Mouse (Mus musculus) macrophage (primary cell): ENCODE data around the gene Mcl1. TPM values are rescaled to one million over a fixed set of nuclear protein-coding genes. Genes with fewer than 3 reads are reported as not detected.
"Not testable (repeated sequence)": the region's sequence is repeated elsewhere in the genome, so short reads cannot be mapped to it uniquely, and the experiment has no call there.

Experiments used
- H3K27ac ChIP-seq: fragments of 350-480 bp; formaldehyde crosslinking; 2 replicates; pipeline ENCODE4 v1.9.0; 2021
- H3K36me3 ChIP-seq: fragments of 350-480 bp; formaldehyde crosslinking; 2 replicates; pipeline ENCODE4 v1.9.0; 2021; ENCODE audit errors: inconsistent target
- H3K4me3 ChIP-seq: fragments of 350-480 bp; formaldehyde crosslinking; 2 replicates; pipeline ENCODE4 v1.9.0; 2021; ENCODE audit errors: inconsistent target
- H3K79me2 ChIP-seq: fragments of 350-480 bp; formaldehyde crosslinking; 2 replicates; pipeline ENCODE4 v1.9.0; 2021; ENCODE audit errors: inconsistent target
- WGBS: methylation state at CpG from one replicate; pipeline ENCODE4 v1.1.7; 2026; ENCODE audit warnings: inconsistent platforms; ENCODE audit not compliant: missing documents; 5-methylcytosine and 5-hydroxymethylcytosine counted together
- polyA plus RNA-seq: library from polyadenylated mRNA; stranded (reverse); fragments of 250-400 nt; gene quantifications from 3 replicates; pipeline ENCODE4 v1.2.4, GENCODE M21; 2018; ENCODE audit warnings: inconsistent platforms

Gene Mcl1
- polyA plus RNA-seq, 1 experiment from 2014 or later = 507 TPM

DNA sequence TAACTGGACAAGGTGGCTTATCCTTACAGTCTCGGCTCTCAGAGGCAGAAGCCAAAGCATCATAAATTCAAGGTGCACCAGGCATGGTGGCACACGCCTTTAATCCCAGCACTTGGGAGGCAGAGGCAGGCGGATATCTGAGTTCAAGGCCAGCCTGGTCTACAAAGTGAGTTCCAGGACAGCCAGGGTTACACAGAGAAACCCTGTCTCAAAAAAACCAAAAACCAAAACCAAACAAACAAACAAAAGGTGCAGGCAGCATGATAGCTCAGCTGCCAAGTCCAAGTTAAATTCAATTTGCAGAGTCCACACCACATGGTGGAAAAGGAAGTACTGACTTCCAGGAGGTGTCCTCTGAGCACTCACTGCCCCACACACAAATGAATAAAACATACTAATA is 4.2 kb upstream of the Mcl1 start:
- peak overlapping the region; percentile 100 for H3K27ac ChIP-seq

DNA sequence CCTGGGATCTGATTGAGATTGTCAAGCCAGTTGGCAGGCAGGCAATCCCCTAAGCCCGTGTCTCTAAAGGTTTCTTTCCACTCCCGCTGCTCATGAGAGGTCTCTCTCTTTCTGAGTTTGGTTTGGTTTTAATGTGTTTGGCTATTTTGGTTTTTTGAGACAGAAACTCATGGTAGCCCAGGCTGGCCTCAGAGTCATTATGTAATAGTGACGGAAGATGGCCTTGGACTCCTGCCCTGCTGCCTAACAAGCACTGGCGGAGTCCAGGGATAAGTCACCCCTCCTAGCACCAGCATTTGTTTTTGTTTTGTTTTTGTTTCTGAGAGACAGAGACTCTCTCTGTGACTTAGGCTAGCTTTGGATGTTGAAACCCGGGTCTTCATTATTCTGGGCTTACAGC is 3.2 kb upstream of the Mcl1 start:
- 91% methylated on average over 5 of the region's 5 CpGs for WGBS
- Histone ChIP-seq H3K27ac (peak overlapping the region; percentile 100), H3K4me3 (no peak overlapping the region)

More for the DNA sequence above, 4.2 kb upstream of the Mcl1 start:
- not testable (repeated sequence) for H3K4me3 ChIP-seq, H3K36me3 ChIP-seq
- 97% methylated on average over 3 of the region's 3 CpGs for WGBS
- H3K79me2 ChIP-seq = peaks cover 60% of the 10 kb centered on the region

DNA sequence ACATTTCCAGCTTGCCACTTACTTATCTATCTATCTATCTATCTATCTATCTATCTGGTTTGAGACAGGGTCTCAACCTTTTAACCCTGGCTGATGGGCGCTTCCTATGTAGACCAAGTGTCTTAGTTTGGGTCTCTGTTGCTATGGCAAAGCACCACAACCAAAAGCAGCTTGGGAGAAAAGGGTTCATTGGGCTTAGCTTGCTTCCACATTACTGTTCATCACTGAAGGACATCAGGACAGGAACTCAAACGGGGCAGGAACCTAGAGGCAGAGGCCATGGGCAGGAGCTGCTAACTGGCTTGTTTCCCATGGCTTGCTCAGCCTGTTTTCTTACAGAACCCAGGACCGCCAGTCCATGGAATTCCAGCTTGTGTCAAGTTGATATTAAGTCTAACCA is 1.5 kb upstream of the Mcl1 start:
- Histone ChIP-seq H3K27ac (peak overlapping the region; percentile 97), H3K4me3 (no peak overlapping the region), H3K79me2 (peaks cover 84% of the 10 kb centered on the region), H3K36me3 (no peaks in the 10 kb centered on the region)
- WGBS = 81% methylated on average over 3 of the region's 3 CpGs

More for the DNA sequence above, 3.2 kb upstream of the Mcl1 start:
- Histone ChIP-seq H3K36me3 (no peaks in the 10 kb centered on the region), H3K79me2 (peaks cover 70% of the 10 kb centered on the region)

DNA sequence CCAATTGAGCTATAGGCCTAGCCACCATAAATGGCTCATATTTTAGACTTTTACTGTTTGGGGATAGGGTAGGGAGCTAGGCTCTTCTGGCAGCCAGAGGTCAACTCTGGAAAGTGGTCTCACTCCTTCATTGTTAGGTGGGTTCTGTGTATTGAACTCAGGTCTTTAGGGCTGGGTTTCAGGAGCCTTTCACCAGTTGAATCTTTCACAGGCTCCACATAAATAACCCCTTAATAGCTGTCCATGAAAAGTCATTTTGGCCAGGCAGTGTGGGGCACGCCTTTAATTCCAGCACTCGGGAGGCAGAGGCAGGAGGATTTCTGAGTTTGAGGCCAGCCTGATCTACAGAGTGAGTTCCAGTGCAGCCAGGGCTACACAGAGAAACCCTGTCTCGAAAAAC is 877 bp upstream of the Mcl1 start:
- Histone ChIP-seq H3K27ac (peak overlapping the region; percentile 97), H3K36me3 (no peaks in the 10 kb centered on the region), H3K79me2 (peaks cover 84% of the 10 kb centered on the region), H3K4me3 (peak overlapping the region; percentile 54)
- 88% methylated on average over 3 of the region's 3 CpGs for WGBS

DNA sequence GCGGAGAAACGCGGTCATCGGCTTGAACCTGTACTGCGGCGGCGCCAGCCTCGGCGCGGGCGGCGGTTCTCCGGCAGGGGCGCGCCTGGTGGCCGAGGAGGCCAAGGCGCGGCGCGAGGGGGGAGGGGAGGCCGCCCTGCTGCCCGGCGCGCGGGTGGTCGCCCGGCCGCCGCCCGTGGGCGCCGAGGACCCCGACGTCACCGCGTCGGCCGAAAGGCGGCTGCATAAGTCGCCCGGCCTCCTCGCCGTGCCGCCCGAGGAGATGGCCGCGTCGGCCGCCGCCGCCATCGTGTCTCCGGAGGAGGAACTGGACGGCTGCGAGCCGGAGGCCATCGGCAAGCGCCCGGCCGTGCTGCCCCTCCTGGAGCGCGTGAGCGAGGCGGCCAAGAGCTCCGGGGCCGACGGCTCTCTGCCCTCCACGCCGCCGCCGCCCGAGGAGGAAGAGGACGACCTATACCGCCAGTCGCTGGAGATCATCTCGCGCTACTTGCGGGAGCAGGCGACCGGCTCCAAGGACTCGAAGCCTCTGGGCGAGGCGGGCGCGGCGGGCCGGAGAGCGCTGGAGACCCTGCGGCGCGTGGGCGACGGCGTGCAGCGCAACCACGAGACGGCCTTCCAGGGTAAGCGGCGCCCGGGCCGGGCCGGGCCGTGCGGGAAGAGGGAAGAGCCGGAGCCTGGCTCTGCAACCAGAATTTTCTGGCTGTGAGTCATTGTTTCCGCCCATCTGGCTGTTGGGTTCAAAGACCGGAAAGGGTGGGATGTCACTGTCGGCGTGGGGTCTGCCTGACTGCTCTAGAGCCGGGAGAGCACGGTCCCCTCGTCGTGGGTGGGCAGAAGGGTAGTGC is 502 bp downstream of the Mcl1 start:
- H3K27ac ChIP-seq = peak overlapping the region; percentile 94
- peaks cover 89% of the 10 kb centered on the region for H3K79me2 ChIP-seq
- H3K4me3 ChIP-seq = peak overlapping the region; percentile 90
- WGBS = under 1% methylated on average over 60 of the region's 113 CpGs
- H3K36me3 ChIP-seq = no peaks in the 10 kb centered on the region

DNA sequence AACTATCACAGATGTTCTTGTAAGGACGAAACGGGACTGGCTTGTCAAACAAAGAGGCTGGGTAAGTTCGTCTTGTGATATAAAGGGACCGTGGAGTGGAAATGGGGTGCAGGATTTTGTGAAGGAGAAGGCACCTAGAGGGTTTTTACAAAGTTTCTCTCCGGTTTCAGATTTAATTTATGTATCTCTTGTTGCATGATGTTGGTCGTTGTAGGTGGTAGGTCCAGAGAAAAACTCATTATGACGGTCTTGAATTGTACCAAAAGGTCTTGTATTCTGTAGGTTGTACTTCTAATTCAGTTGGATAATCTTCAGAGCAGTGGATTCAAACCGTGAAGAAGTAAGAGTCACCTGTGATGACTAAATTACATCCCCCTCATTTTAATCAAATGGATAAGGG is 1.4 kb downstream of the Mcl1 start:
- peak overlapping the region; percentile 94 for H3K27ac ChIP-seq
- peak overlapping the region; percentile 90 for H3K4me3 ChIP-seq
- 6% methylated on average over 6 of the region's 8 CpGs for WGBS
- H3K79me2 ChIP-seq = peaks cover 89% of the 10 kb centered on the region
- H3K36me3 ChIP-seq = no peaks in the 10 kb centered on the region

DNA sequence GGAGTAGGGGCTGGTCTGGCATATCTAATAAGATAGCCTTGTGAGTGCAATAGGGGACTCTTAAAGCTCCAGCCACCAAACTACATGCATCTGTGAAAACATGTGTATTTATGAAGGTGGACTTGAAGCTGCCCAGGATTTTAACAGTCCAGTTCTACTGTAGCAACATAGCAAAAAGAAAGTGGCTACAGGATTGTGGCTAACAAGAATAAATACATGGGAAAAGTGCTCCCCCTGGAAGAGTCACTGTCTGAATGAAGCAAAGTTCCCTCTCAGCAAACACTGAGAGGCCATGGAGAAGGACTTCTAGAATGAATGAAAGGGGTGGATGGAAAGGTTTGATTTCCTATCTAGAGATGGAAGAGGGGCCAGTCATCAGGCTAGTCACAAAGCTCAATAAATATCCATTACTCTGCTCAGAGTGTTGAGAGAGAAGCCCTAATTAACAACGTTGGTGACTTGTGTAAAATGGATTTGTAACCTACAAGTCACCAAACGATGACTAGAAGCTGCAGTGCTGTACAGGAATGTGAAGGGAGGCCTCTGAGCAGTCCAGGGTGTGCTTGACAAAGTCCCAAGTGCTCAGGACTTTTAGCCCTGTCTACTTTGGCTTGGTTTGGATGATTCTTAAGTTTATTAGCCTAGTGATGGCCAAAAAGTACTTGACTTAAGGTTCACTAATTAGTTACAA is 2.3 kb downstream of the Mcl1 start:
- Histone ChIP-seq H3K27ac (peak overlapping the region; percentile 94), H3K4me3 (peak overlapping the region; percentile 90), H3K79me2 (peaks cover 89% of the 10 kb centered on the region), H3K36me3 (no peaks in the 10 kb centered on the region)
- 0% methylated on average over 2 of the region's 2 CpGs for WGBS

DNA sequence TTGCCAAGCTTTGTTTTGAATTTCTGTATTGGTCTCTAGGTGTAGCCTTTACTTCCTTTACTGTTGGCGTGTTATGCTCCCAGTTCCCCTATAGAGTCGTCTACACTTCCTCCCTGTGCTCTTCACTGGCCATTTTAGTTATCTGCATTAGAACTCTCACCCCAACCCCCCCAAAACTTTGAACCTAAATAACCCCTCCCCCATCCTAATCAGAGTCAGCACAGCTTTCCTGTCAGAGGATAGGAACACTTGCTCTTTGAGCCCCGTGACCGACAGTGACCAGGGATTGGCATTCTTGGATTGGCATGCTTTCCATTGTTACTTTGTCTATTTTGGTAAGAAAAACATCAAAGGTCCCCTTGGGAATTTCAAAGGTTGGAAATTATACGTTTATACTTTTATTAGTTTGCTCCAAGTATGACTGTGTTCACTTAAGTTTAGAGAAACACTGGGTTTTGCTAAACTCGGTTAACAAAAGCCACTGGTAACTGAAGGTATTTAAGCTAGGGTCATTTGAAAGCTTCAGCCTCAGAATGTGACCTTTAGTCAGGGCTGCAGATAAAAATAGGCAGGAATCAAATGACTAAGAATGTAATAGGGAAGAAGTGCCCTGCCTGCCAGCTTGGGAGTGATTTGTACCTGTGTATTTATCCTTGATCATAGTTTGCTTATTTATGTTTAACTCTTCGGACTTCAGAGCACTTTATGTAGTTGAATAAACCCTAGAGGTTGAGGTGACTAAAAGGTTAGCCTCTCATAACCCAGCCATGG is 3.5 kb downstream of the Mcl1 start:
- Histone ChIP-seq H3K4me3 (peak overlapping the region; percentile 90), H3K79me2 (peaks cover 90% of the 10 kb centered on the region), H3K27ac (peak overlapping the region; percentile 94), H3K36me3 (no peaks in the 10 kb centered on the region)
- 18% methylated on average over 6 of the region's 7 CpGs for WGBS

DNA sequence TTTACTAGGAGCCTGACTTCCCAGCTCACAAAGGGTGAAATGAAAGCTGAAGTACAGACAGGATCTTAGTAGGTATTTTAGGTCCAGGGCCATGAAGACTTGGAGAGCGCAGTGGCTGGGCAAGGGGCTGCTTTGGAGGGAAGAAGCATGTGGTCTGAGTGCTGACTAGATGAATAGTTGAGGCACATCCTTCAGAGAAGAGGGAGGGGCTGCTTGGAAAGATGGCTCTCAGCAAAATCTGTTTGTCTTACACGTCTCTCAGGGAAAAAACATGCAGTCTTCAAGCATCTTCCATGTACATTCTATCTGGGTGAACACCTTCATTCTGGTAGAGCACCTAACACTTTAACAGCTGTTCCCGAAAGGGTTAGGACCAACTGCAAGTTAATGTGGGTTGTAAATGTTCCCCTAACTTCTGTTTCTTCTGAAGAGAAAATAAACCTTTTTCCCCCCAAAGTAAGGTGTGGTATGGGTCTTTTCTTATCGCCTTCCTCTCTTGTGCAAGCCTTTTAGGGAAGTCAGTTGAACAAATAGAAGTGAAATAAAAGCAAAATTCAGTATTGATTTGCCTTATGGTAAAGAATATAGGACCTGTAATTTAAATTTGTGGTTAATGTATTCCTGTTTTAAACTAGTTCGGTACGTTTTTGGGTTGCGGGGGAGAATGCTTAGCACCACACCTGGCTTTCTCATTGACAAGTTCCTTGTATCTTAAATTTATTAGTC is 4.3 kb downstream of the Mcl1 start:
- Histone ChIP-seq H3K79me2 (peaks cover 90% of the 10 kb centered on the region), H3K4me3 (peak overlapping the region; percentile 90), H3K27ac (peak overlapping the region; percentile 94), H3K36me3 (no peaks in the 10 kb centered on the region)
- WGBS = 30% methylated on average over 7 of the region's 7 CpGs

DNA sequence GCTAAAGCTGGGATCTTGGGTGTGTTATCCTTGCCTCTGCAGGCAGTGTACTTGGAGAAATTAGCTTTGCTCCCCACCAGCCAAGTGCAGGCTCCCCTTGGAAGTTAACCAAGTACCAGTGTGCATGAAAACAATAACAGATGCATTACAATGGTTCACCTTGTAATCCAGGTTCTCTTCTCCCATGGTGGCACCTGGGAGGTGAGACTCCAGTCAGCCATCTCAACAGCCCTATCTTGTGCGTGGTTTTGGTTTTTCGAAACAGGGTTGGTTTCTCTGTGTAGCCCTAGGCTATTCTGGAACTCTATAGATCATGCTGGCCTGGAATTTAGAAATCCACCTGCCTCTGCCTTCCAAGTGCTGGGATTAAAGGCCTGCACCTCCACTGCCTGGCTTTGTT is 4.9 kb downstream of the Mcl1 start:
- H3K79me2 ChIP-seq = peaks cover 86% of the 10 kb centered on the region
- peak overlapping the region; percentile 90; the same call in 1 of the 2 replicates for H3K4me3 ChIP-seq
- WGBS = 52% methylated on average over 2 of the region's 2 CpGs
- H3K36me3 ChIP-seq = no peaks in the 10 kb centered on the region
- H3K27ac ChIP-seq = peak overlapping the region; percentile 94

DNA sequence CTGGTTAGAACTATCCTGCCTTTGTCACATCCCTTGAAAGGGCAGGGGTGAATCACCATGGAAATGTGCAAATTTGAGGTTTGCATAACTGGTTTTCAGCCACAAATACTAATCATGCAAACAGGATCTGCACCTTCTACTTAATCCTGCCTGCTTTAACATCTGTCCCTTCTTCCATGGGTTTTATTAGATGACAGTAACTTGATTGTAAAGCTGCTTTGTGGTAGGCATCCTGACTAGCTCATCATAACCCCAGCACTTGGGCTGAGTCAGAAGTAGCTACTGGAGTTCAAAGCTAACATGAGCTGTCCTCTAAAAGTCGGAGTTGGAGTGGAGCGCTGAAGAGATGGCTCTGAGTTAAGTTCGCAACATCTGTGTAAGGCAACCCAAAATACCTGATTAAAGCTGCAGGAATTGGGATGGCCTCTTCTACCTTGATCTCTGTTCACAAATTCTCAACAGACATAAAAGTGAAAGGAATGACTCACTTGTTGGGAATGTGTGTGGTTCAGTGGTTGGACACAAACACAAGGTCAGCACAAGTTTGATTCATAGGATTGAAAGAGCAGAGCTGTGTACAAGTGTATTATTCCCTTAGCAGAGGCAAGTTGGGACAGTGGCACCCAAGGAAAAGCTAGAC is 5.5 kb downstream of the Mcl1 start:
- H3K79me2 ChIP-seq = peaks cover 86% of the 10 kb centered on the region
- no peaks in the 10 kb centered on the region for H3K36me3 ChIP-seq
- H3K4me3 ChIP-seq = peak overlapping the region; percentile 90; the same call in 1 of the 2 replicates
- WGBS = 89% methylated on average over 3 of the region's 3 CpGs
- peak overlapping the region; percentile 94 for H3K27ac ChIP-seq

DNA sequence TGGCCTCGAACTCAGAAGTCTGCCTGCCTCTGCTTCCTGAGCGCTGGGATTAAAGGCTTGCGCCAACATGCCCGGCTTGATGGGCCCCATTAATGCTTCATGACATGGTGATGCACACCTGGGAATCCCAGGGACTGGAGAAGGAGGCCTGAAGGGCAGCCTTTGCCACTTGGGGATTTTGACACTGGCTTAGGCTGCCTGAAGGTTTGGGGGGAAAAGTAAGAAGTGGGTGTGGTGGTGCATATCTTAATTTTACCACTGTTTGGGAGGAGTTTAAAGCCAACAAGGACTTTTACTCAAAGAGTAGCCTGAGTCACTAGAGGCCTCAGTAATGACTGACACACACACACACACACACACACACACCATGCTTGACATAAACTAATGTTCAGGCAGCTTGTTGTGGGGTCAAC is 6.4 kb downstream of the Mcl1 start:
- Histone ChIP-seq H3K27ac (peak overlapping the region; percentile 94), H3K79me2 (peaks cover 88% of the 10 kb centered on the region), H3K4me3 (no peak overlapping the region), H3K36me3 (no peaks in the 10 kb centered on the region)
- 91% methylated on average over 4 of the region's 4 CpGs for WGBS

DNA sequence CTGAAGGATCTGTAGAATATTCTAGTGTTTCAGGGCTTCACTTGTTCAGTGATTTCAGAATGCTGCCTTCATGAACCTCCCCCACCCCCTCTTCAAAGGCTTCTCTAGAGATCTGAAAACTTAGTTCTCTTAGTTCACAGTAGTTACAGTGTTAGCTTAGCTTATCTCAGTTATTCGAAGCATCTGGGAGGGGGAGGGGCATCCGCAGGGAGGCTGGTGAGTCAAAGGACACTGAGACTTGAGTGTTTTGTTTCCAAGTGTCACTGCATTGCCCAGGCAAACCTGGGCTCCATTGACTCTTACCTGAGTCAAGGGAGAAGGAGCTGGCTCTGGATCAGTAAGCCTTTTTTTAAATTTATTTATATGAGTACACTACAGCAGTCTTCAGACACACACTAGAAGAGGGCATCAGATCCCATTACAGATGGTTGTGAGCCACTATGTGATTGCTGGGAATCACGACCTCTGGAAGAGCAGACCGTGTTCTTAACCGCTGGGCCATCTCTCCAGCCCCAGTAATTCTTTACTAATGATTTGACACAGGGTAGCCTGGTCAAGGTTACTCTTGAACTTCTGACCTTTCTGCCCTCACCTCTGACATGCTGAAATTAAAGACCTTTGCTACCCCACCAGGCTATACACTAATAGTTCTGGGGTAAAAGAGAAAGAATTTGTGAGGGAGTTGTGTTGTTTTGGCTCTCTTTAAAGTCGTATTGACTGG is 7.7 kb downstream of the Mcl1 start:
- H3K79me2 ChIP-seq = peaks cover 88% of the 10 kb centered on the region
- no peak overlapping the region for H3K4me3 ChIP-seq
- WGBS = 76% methylated on average over 6 of the region's 6 CpGs
- H3K27ac ChIP-seq = peak overlapping the region; percentile 84
- H3K36me3 ChIP-seq = no peaks in the 10 kb centered on the region
